Mouse (Mus musculus) C2C12 (cell line): ENCODE results near the gene Aatf.

ENCODE experiments used
- CTCF ChIP-seq: IDR thresholded peaks from one replicate; pipeline ENCODE4 v1.5.1; 2011; ENCODE audit not compliant: control insufficient read depth, insufficient read depth, insufficient read length
- MYOD1 ChIP-seq: IDR thresholded peaks from one replicate; pipeline ENCODE4 v1.6.1; 2011; ENCODE audit warnings: low read depth; ENCODE audit not compliant: control insufficient read depth, insufficient read length
- MYOG ChIP-seq: IDR thresholded peaks from one replicate; pipeline ENCODE4 v1.6.1; 2011; ENCODE audit not compliant: control insufficient read depth, insufficient read length; ENCODE audit errors: extremely low read depth
- USF1 ChIP-seq: IDR thresholded peaks from one replicate; pipeline ENCODE4 v1.6.1; 2011; ENCODE audit warnings: low read depth, mild to moderate bottlenecking, control low read depth, moderate library complexity

GRCm38 (mm10) chr11:84519576-84520268 lies 6.4 kb upstream of the Aatf start:
- no peak for TF ChIP-seq MYOD1
- no peak for TF ChIP-seq CTCF
- no peak for TF ChIP-seq MYOG
- TF ChIP-seq USF1, result no peak
